Mouse (Mus musculus): ENCODE data around the gene Oog2. TPM values are rescaled to one million over a fixed set of nuclear protein-coding genes. Genes with fewer than 3 reads are reported as not detected.

Gene Oog2
- total RNA-seq (2023) = not detected

GRCm38 (mm10) chr4:144190419-144190818, at the start of gene Oog2:
Gene Oog2, plus strand, starts transcription at chr4:144190719.

GRCm38 (mm10) chr4:144162563-144162962, 28.0 kb upstream of the Oog2 start, which contains the start of gene Oog3:
Gene Oog3, minus strand, starts transcription at chr4:144162663.

GRCm38 (mm10) chr4:144213218-144213617, 22.7 kb downstream of the Oog2 start, which contains the start of gene C87977:
Gene C87977, minus strand, starts transcription at chr4:144213318.

Other genes with a start within 250 kb of the Oog2 start
- not detected for gene Pramef25, start 239.7 kb upstream of the Oog2 start, total RNA-seq (2023)
- gene Gm13101, start 223.8 kb upstream of the Oog2 start, total RNA-seq (2023) = not detected
- gene Pramef17, start 196.3 kb upstream of the Oog2 start, total RNA-seq (2023) = not detected
- not detected for gene Pramel4, start 131.6 kb upstream of the Oog2 start, total RNA-seq (2023)
- gene Gm13102, start 84.2 kb upstream of the Oog2 start, total RNA-seq (2023) = not detected
- not detected for gene Oog3, start 28.1 kb upstream of the Oog2 start, total RNA-seq (2023)
- gene C87977, start 22.6 kb downstream of the Oog2 start, total RNA-seq (2023) = not detected
- not detected for gene Pramel5, start 89.8 kb downstream of the Oog2 start, total RNA-seq (2023)
- gene Gm13128, start 139.5 kb downstream of the Oog2 start, total RNA-seq (2023) = not detected
- gene Gm13119, start 167.2 kb downstream of the Oog2 start, total RNA-seq (2023) = not detected
- gene Pramef20, start 187.2 kb downstream of the Oog2 start, total RNA-seq (2023) = not detected
- gene Pramef12, start 217.7 kb downstream of the Oog2 start, total RNA-seq (2023) = not detected
- gene 1700012P22Rik, start 248.1 kb downstream of the Oog2 start, total RNA-seq (2023) = not detected